9 mouse cellular contexts compared by ENCODE assay signal in genomic region chr11:85628303-85629063, GRCm38 (mm10).
DNase-seq lines count a peak whose midpoint lies in the region; ATAC-seq lines count a peak whose summit lies in the region.
"Had no signal": no experiment of that assay in that cellular context is flagged by ENCODE, and none has a peak within 500 bp of the region (broad histone marks: within the 10 kb centered on the region; RNA-seq: fewer than 3 reads in every experiment).

No protein-coding gene starts in this region.

- H3K4me2 ChIP-seq in lung, embryonic 16.5 days (ENCODE audit: low read depth, low read length) = no peak overlapping the region
- peak overlapping the region; percentile 26 for H3K4me2 ChIP-seq in liver, embryonic 12.5 days
- H3K4me2 ChIP-seq in stomach, embryonic 15.5 days = no peak overlapping the region

- WGBS in lung, embryonic 16.5 days = 28% methylated on average over 13 of the region's 13 CpGs
- 49% methylated on average over 13 of the region's 13 CpGs for WGBS in liver, embryonic 12.5 days (ENCODE audit: insufficient replicate concordance)
- WGBS in stomach, embryonic 15.5 days = 40% methylated on average over 13 of the region's 13 CpGs

- no peaks in the 10 kb centered on the region for H3K27me3 ChIP-seq in lung, embryonic 16.5 days (ENCODE audit: control insufficient read depth, insufficient read depth, low read depth, low read length)
- no peaks in the 10 kb centered on the region for H3K27me3 ChIP-seq in liver, embryonic 12.5 days (replicated peaks)
- H3K27me3 ChIP-seq in stomach, embryonic 15.5 days (replicated peaks) = no peaks in the 10 kb centered on the region

- no peak for ATAC-seq in lung, embryonic 16.5 days (ENCODE audit: low read depth)
- no peak for ATAC-seq in liver, embryonic 12.5 days
- ATAC-seq in stomach, embryonic 15.5 days (ENCODE audit: insufficient read depth, low FRiP score, low read depth) = peak; percentile 57; the same call in 1 of the 2 replicates

- peak overlapping the region; percentile 32; the same call in 1 of the 2 replicates for H3K9ac ChIP-seq in lung, embryonic 16.5 days (ENCODE audit: low read length)
- no peak overlapping the region for H3K9ac ChIP-seq in liver, embryonic 12.5 days
- no peak overlapping the region for H3K9ac ChIP-seq in stomach, embryonic 15.5 days

- no peaks in the 10 kb centered on the region for H3K36me3 ChIP-seq in lung, embryonic 16.5 days (ENCODE audit: control insufficient read depth, insufficient read depth, low read length)
- H3K36me3 ChIP-seq in liver, embryonic 12.5 days = no peaks in the 10 kb centered on the region
- no peaks in the 10 kb centered on the region for H3K36me3 ChIP-seq in stomach, embryonic 15.5 days

- DNase-seq in embryo, embryonic 10 days (ENCODE audit: low spot score) = peak; percentile 61
- no peak for DNase-seq in embryo, embryonic 9.5 days (ENCODE audit: extremely low spot score)
- DNase-seq in lung, postnatal 14 days = no peak
- no peak for DNase-seq in frontal cortex, postnatal 10 days (ENCODE audit: low spot score in 2 of 2)
- DNase-seq in right cerebral cortex, postnatal 14 days = no peak
- DNase-seq: cerebellum, adult 11 months had no signal

- no peak overlapping the region for H3K4me3 ChIP-seq in lung, embryonic 16.5 days (ENCODE audit: low read length)
- H3K4me3 ChIP-seq in liver, embryonic 12.5 days = no peak overlapping the region
- H3K4me3 ChIP-seq in stomach, embryonic 15.5 days (replicated peaks) = no peak overlapping the region

- H3K9me3 ChIP-seq in lung, embryonic 16.5 days (ENCODE audit: control insufficient read depth, low read length) = no peaks in the 10 kb centered on the region
- no peaks in the 10 kb centered on the region for H3K9me3 ChIP-seq in liver, embryonic 12.5 days (replicated peaks)
- no peaks in the 10 kb centered on the region for H3K9me3 ChIP-seq in stomach, embryonic 15.5 days

- peaks cover 29% of the 10 kb centered on the region for H3K4me1 ChIP-seq in lung, embryonic 16.5 days (replicated peaks; ENCODE audit: control insufficient read depth, insufficient read depth, low read length)
- H3K4me1 ChIP-seq in liver, embryonic 12.5 days = peaks cover 25% of the 10 kb centered on the region
- H3K4me1 ChIP-seq in stomach, embryonic 15.5 days = peaks cover 8% of the 10 kb centered on the region

- H3K27ac ChIP-seq in lung, embryonic 16.5 days (ENCODE audit: low read length) = peak overlapping the region; percentile 36; the same call in 1 of the 2 replicates
- H3K27ac ChIP-seq in liver, embryonic 12.5 days = peak overlapping the region; percentile 50; the same call in 1 of the 2 replicates
- H3K27ac ChIP-seq in stomach, embryonic 15.5 days = peak overlapping the region; percentile 59
